Mouse (Mus musculus) heart, postnatal 0 days (tissue): ENCODE measurements around the gene Abca8a. TPM values are rescaled to one million over a fixed set of nuclear protein-coding genes. Genes with fewer than 3 reads are reported as not detected.

Experiments used
- ATAC-seq: fragments of 200-750 bp; cut with Nextera tagmentation; 2 replicates; pipeline ENCODE4 v1.8.0; 2017; ENCODE audit warnings: low read depth, moderate number of reproducible peaks, moderate library complexity; ENCODE audit not compliant: insufficient read depth
- DNase-seq: peaks from one replicate; pipeline ENCODE4 v3.0.0-alpha.2; 2016; ENCODE audit warnings: low spot score
- H3K27ac ChIP-seq: fragments of 300-500 bp; sonication (generic); 2 replicates; pipeline ENCODE4 v1.5.1; 2014; ENCODE audit warnings: low read depth, mild to moderate bottlenecking
- H3K27me3 ChIP-seq: fragments of 300-500 bp; sonication (generic); 2 replicates; pipeline ENCODE4 v1.6.1; 2014; ENCODE audit warnings: low read length, mixed read lengths; ENCODE audit not compliant: control insufficient read depth, insufficient read depth
- H3K36me3 ChIP-seq: fragments of 300-500 bp; sonication (generic); replicated peaks from 2 replicates; pipeline ENCODE4 v1.6.1; 2014; ENCODE audit warnings: low read length, mixed read lengths; ENCODE audit not compliant: control insufficient read depth, insufficient read depth
- H3K4me1 ChIP-seq: fragments of 300-500 bp; sonication (generic); 2 replicates; pipeline ENCODE4 v1.6.1; 2014; ENCODE audit warnings: antibody characterized with exemption; ENCODE audit not compliant: control insufficient read depth, insufficient read depth
- H3K4me2 ChIP-seq: fragments of 300-500 bp; sonication (generic); 2 replicates; pipeline ENCODE4 v1.6.1; 2014; ENCODE audit warnings: low read depth, mild to moderate bottlenecking, low read length, moderate library complexity
- H3K4me3 ChIP-seq: fragments of 300-500 bp; sonication (generic); 2 replicates; pipeline ENCODE4 v1.5.1; 2014; ENCODE audit warnings: low read depth, low read length
- H3K9ac ChIP-seq: fragments of 300-500 bp; sonication (generic); replicated peaks from 2 replicates; pipeline ENCODE4 v1.6.1; 2014; ENCODE audit warnings: low read depth, low read length, mixed read lengths
- H3K9me3 ChIP-seq: fragments of 300-500 bp; sonication (generic); replicated peaks from 2 replicates; pipeline ENCODE4 v1.6.1; 2016; ENCODE audit warnings: low read length; ENCODE audit not compliant: control insufficient read depth
- CTCF ChIP-seq: IDR thresholded peaks from 2 replicates; pipeline ENCODE4 v1.5.1; 2016; ENCODE audit warnings: antibody characterized with exemption, control low read depth, low read depth
- EP300 ChIP-seq: IDR thresholded peaks from 2 replicates; pipeline ENCODE4 v1.6.1; 2016; ENCODE audit warnings: antibody characterized with exemption, low read depth
- WGBS: fragments of 180-500 bp; shearing (Covaris S2); extraction: QIAGEN DNeasy Blood & Tissue Kit; methylation state at CpG from one replicate; pipeline ENCODE4 v1.1.7; 2014; 5-methylcytosine and 5-hydroxymethylcytosine counted together
- polyA plus RNA-seq: library from polyadenylated mRNA; unstranded; fragments of >200 nt; fragmentation: Nextera tagmentation; extraction: Ambion mirVana; gene quantifications from 2 replicates; pipeline ENCODE4 v1.2.1, GENCODE M21; 2015
- total RNA-seq: library from RNA; depleted of rRNA; stranded (reverse); fragments of >200 nt; gene quantifications from 2 replicates; pipeline ENCODE4 v1.2.3, GENCODE M21; 2014; ENCODE audit warnings: low replicate concordance; rRNA removed

The Abca8a gene
- total and polyA plus RNA-seq, 2 experiments from 2014 or later: 7.3 to 14.7 TPM

DNA sequence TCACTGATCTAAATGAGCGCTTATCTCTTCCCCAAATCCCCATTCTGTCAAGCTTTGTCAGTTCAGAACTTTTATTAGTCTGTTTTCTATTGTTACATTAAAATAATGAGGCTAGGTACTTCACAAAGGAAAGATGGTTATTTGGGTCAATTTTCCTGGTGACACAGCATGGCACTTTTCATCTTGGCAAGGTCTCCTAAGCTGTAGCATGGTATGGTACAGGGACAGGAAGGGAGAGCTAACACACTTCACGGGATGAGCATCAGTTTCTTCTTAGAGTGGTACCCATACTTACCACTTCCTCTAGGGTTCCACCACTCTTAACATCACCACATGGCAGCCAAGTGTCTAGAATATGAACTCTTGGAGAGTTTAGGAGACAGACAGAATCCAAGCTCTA lies 113.9 kb downstream of the Abca8a start:
- no peaks in the 10 kb centered on the region for H3K4me1 ChIP-seq
- no peak overlapping the region for H3K4me2 ChIP-seq
- no peaks in the 10 kb centered on the region for H3K9me3 ChIP-seq
- no peak overlapping the region for H3K4me3 ChIP-seq
- no peaks in the 10 kb centered on the region for H3K27me3 ChIP-seq
- WGBS: 77% methylated on average over 2 of the region's 2 CpGs
- no peak overlapping the region for H3K9ac ChIP-seq
- no peak overlapping the region for H3K27ac ChIP-seq
- ATAC-seq (no peak), DNase-seq (no peak)
- H3K36me3 ChIP-seq: no peaks in the 10 kb centered on the region; the same call in 1 of the 2 replicates
- TF ChIP-seq CTCF: no peak
- TF ChIP-seq EP300: no peak

Other genes starting within 250 kb of the Abca8a start
- 0.50 and 2.6 TPM in 2 replicates for gene Abca8b, start 100.1 kb downstream of the Abca8a start, total RNA-seq
- 0.61 and 0.73 TPM in 2 replicates for gene Abca8b, start 100.1 kb downstream of the Abca8a start, polyA plus RNA-seq
- gene Abca9, start 72.2 kb upstream of the Abca8a start, total RNA-seq: 3.5 and 5.6 TPM in 2 replicates
- 2.3 and 2.6 TPM in 2 replicates for gene Abca9, start 72.2 kb upstream of the Abca8a start, polyA plus RNA-seq
- 2.7 and 3.8 TPM in 2 replicates for gene Abca6, start 155.8 kb upstream of the Abca8a start, total RNA-seq
- 1.8 and 2.3 TPM in 2 replicates for gene Abca6, start 155.8 kb upstream of the Abca8a start, polyA plus RNA-seq
- 3.8 and 5.3 TPM in 2 replicates for gene Abca5, start 241.7 kb upstream of the Abca8a start, total RNA-seq
- 2.5 and 2.6 TPM in 2 replicates for gene Abca5, start 241.7 kb upstream of the Abca8a start, polyA plus RNA-seq